Mouse (Mus musculus) lung, postnatal 36 days (tissue): Measurements from ENCODE around the gene Tbc1d10a.

ENCODE experiments used
- DNase-seq: peaks from one replicate; pipeline ENCODE4 v3.0.0; 2022; ENCODE audit warnings: mixed read lengths

Tbc1d10a gene

GRCm38 (mm10) chr11:4238167-4238566 is 51.6 kb downstream of the Tbc1d10a start:
- DNase-seq: no peak

DNA sequence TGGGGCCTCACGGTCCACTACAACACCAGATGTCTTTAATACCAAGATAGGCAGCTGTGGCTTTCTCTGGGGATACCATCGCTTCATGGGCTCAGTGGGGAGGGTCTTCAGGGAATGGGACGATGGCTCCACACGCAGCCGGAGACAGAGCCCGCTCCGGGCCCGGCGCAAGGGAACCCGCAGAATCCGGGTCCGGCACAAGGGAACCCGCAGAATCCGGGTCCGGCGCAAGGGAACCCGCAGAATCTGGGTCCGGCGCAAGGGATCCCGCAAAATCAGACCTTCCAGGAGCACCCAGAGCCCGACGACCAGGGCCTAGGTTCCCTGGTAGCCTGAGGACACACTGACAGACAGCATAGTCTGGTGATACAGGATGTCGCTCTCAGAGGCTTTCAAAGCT is 53.1 kb downstream of the Tbc1d10a start:
- no peak for DNase-seq

DNA sequence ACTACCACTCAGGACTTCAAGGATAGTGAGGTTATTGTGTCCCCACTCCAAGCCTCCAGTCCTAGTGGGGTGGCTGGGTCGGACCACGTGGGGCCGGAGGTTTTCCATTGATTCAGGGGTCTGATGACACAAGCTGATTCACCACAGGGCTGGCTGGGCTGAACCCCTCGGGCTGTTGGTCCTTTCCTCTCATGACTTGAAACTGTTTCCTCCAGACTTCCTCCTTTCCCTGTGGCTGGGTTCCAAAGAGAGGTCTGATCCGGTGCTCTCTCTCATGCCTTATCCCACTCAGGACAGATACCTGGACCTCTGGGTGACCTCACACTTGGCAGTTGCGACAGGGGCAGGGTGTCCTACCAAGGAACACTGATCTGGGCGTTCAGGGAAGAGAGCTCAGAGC is 53.6 kb downstream of the Tbc1d10a start:
- DNase-seq: no peak

- no peak for DNase-seq
Measured at GRCm38 (mm10) chr11:4241180-4241579, 54.6 kb downstream of the Tbc1d10a start.

DNA sequence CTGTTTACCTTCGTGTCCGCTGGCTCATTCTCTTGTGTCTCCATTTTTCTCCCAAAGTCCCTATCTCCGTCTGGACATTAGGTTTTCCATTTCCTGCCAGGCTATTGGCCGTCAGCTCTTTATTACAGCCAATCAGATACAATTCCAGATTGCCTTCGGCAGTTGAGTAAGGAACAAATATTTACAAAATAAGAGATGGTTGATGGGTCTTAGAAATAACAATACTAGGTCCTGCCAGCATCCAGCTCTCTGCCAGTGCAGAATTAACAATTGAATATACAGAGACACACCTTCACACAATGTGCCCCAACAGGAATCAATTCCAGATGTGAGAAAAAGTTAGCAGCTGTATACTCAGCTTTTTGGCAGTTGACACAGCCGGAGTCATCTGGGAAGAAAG is 59.5 kb downstream of the Tbc1d10a start:
- no peak for DNase-seq

- DNase-seq: no peak
Measured at GRCm38 (mm10) chr11:4246623-4247022, 60.0 kb downstream of the Tbc1d10a start.

- DNase-seq: no peak
Measured at GRCm38 (mm10) chr11:4247201-4247959, 60.8 kb downstream of the Tbc1d10a start.

- no peak for DNase-seq
Measured at GRCm38 (mm10) chr11:4249151-4249550, 62.6 kb downstream of the Tbc1d10a start.

- DNase-seq: peak; percentile 44
Measured at GRCm38 (mm10) chr11:4250290-4250689, 63.7 kb downstream of the Tbc1d10a start.

DNA sequence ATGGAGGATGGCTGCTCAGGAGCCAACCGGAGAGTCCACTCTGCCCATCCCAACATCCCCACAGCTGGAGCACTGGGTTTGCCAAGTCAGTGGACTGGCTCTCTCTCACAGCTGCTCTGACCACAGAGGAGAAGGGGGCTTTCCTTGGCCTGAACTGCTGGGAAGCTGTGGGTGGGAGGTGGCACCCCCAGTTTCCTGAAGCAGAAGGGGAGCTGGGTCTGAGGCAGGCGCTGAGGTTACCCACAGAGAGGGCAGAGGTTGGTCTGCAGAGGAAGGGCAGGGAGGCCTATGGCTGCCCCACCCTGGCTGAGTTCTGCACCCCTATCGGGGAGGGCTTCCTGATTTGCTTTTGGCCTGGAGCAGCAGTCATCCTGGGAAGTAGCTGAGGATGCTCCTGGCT is 64.8 kb downstream of the Tbc1d10a start:
- peak; percentile 19 for DNase-seq

DNA sequence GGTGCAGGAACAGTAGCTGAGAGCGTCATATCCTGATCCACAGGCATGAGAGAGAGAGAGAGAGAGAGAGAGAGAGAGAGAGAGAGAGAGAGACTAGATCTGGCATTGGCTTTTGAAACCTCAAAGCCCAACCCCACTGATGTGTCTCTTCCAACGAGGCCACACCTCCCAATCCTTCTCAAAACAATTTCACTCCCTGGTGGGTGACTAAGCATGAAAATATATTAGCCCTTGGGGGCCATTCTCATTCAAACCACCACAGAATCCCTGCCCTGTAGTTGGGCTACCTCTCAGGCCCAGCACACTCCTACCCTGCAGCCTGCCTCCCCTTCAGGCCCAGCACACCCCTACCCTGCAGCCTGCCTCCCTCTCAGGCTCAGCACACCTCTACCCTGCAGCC is 66.3 kb downstream of the Tbc1d10a start:
- no peak for DNase-seq

GRCm38 (mm10) chr11:4256846-4257607 is 70.4 kb downstream of the Tbc1d10a start, which contains the start of gene Lif:
Lif (plus strand) TSS chr11:4257557.
- no peak for DNase-seq

DNA sequence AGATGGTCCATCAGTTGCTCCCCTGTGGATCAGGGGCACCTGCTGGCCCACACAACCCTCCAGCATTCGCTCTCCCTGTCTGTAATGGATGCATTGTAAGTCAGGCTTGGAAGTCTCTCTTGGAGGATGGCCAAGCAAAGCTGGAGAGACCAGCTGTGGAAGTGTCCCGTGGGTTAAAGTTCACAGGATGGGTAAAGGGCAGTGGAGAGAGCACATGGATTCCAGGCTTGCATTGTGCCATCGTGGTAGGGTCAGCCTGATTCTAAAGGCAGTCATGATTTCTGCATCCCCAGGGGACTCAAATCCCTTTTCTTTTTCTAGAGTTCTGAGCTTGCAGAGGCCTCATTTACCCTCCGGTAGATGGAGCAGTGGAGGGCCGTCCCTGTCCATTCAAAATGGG is 71.2 kb downstream of the Tbc1d10a start:
- DNase-seq: no peak

- peak; percentile 86 for DNase-seq
Measured at GRCm38 (mm10) chr11:4258657-4259082, 72.1 kb downstream of the Tbc1d10a start.

- peak; percentile 83 for DNase-seq
Measured at GRCm38 (mm10) chr11:4260463-4261187, 74.0 kb downstream of the Tbc1d10a start.

DNA sequence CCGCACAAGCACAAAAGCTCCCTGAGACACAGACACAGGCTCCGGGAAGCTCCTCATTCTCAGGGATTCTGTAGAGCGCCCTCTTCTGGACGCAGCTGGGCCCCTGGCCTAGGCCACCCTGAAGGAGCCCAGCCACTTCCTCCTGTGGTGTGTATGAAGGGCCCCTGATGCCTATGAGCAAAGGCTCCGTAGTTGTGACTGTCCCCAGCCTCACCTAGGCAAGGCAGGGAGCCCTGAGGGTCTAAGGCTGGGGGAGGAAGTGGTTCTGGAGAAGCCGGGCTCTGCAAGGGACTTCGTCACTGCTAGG is 74.6 kb downstream of the Tbc1d10a start:
- DNase-seq: peak; percentile 81

DNA sequence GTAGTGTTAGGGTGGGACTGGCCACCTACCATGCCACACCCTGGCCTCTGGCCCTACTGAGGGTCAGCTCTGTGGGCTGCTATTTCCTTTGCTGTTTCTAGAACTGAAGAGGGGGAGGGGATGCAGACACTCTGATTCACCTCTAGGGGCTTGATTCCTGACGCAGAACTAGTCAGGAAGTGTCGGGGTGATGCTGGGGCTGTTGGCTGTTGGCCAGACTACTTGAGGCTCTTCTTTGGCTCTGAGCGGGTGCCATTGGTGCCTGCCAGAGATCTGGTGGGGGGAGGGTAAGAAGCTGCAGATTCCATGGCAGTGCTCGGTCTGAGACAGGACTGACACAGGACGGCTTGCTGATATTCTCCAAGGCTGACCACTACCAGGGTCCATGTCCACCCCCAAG is 75.4 kb downstream of the Tbc1d10a start:
- DNase-seq: peak; percentile 56

GRCm38 (mm10) chr11:4262847-4263246 is 76.3 kb downstream of the Tbc1d10a start:
- no peak for DNase-seq

GRCm38 (mm10) chr11:4263296-4263695 is 76.7 kb downstream of the Tbc1d10a start:
- DNase-seq: no peak

DNA sequence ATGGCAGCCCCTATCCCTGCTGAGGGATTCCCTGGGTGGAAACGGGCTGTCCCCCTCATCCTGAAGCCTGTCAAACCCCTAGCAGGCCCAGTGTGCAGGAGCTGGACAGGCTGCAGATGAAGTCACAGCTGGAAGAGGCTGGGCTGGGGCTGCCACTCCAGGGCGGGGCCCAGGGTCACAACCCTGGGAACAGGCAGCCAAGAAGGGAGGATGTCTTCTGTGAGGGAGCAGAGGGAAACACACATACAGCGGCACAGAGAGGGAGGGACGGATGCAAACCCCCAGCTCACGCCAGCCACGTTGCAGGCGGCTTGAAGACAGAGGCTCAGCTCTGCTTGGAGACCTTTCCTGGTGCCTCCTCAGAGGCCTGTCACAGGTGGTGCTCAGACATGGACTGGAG is 77.5 kb downstream of the Tbc1d10a start:
- DNase-seq: peak; percentile 38
